Mouse (Mus musculus) erythroblast, embryonic 14.5 days (primary cell): ENCODE measurements around the gene Atp9a. TPM values are rescaled to one million over a fixed set of nuclear protein-coding genes. Genes with fewer than 3 reads are reported as not detected.

Experiments used
- H3K27me3 ChIP-seq: 2 replicates; pipeline ENCODE4 v1.6.1; 2012; ENCODE audit warnings: inconsistent platforms; ENCODE audit not compliant: control insufficient read depth
- H3K36me3 ChIP-seq: 2 replicates; pipeline ENCODE4 v1.6.1; 2012; ENCODE audit warnings: mild to moderate bottlenecking, inconsistent platforms; ENCODE audit not compliant: control insufficient read depth
- H3K4me1 ChIP-seq: 2 replicates; pipeline ENCODE4 v1.6.1; 2012; ENCODE audit warnings: inconsistent platforms; ENCODE audit not compliant: control insufficient read depth
- H3K4me3 ChIP-seq: replicated peaks from 2 replicates; pipeline ENCODE3; 2012; ENCODE audit warnings: moderate library complexity, mild to moderate bottlenecking, inconsistent platforms
- H3K9me3 ChIP-seq: 2 replicates; pipeline ENCODE4 v1.6.1; 2012; ENCODE audit warnings: low read length, inconsistent platforms, mixed read lengths; ENCODE audit not compliant: control insufficient read depth
- GATA1 ChIP-seq: IDR thresholded peaks from 2 replicates; pipeline ENCODE4 v1.6.1; 2012; ENCODE audit warnings: low read length, inconsistent platforms, mixed read lengths
- TAL1 ChIP-seq: IDR thresholded peaks from 3 replicates; pipeline ENCODE4 v1.6.1; 2012; ENCODE audit warnings: low read length, inconsistent platforms, mixed read lengths
- polyA plus RNA-seq: library from polyadenylated mRNA; stranded (reverse); fragments of >175 nt; gene quantifications from 2 replicates; pipeline ENCODE4 v1.2.3, GENCODE M21; 2012

Atp9a gene
- polyA plus RNA-seq, 1 experiment: 0.03 TPM

DNA sequence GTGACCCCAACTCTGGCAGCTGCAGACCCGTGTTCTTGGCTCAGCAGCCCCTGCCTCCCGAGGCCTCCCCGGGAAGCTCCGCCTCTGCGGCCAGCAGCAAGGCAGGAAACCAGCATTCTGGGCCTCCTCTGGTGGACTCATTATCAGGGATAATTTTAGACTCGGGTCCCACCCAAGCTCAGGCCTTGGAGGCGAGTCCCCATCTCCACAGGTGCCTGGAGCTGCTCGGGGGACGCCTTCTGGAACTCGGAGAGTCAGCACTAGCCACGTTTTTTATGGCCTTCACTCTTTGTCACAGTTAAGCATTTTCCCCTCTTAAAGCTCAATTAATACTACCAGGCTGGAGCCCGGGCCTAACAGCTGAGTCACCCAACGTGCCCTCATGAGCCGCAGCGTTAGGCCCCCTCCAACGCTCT lies 137.5 kb downstream of the Atp9a start:
- TF ChIP-seq TAL1 (no peak), GATA1 (no peak)
- H3K27me3 ChIP-seq: peaks cover 37% of the 10 kb centered on the region

DNA sequence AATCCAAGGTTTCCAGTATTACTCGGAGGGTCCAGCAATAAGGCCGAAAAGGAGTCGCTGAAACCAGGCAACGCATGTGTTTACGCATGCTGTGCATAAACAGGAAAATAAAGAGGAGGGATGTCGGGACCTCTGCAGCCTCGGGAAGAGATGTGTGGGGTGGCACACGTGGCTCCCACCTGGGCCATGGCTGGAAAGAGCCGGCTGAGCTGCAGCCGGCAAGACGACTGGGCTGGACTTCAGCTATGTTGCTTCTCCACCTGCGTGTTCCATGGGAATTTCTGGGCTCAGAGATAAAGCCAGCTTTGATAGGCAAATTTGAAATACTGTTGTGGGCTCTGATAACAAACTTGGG lies 139.8 kb downstream of the Atp9a start:
- H3K9me3 ChIP-seq: peaks cover 2% of the 10 kb centered on the region; the same call in 1 of the 2 replicates
- H3K27me3 ChIP-seq: peaks cover 46% of the 10 kb centered on the region
- no peak overlapping the region for H3K4me3 ChIP-seq
- TF ChIP-seq GATA1 (no peak), TAL1 (no peak)
- H3K4me1 ChIP-seq: no peaks in the 10 kb centered on the region
- H3K36me3 ChIP-seq: no peaks in the 10 kb centered on the region

More for the DNA sequence above, 137.5 kb downstream of the Atp9a start:
- H3K4me3 ChIP-seq: no peak overlapping the region
- H3K36me3 ChIP-seq: no peaks in the 10 kb centered on the region
- H3K9me3 ChIP-seq: peaks cover 2% of the 10 kb centered on the region; the same call in 1 of the 2 replicates
- no peaks in the 10 kb centered on the region for H3K4me1 ChIP-seq

DNA sequence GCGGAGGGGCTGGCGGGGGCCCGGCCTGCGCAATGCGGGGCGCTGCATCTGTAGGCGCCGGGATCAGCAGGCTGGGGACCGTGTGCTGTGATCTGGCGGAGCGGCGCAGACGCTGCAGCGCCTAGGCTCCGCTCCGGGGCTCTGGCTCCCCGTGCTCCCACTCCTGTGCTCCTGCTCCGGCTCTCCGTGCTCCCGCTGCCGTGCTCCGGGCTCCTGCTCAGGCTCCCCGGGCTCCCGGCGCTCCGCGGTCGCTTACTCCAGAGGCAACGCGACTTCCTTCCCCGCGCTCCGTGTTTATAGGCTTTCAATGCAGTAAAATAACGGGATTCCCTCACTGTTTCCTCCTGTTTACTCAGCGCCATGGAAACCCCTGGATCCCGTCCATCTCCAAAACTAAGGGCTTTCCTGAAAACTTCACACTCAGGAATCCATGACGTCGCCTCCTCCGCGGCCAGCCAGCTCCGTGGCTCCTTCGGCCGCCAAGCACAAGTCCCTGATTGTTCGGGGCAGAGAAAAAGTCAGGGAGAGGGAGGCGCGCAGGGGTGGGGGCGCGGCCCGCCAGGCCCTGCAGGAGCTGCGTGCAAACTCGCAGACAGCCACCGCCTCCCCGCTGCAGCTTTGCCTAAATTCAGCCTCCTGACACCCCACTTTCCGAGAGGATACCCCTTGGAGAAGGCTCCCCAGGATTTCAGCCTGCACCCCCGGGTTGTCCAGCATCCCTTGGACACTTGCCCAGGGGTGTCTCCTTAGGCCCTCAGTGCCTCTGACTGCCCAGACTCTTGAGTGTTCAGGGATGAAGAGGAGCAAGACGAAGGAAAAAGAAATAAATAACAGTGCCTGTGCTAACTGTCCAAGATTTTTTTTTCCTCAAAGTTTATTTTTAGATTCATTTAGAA lies 140.5 kb downstream of the Atp9a start, which contains the start of gene Nfatc2:
Gene Nfatc2, minus strand, starts transcription at position 167 of the 896 bp plus-strand sequence.
- H3K4me3 ChIP-seq: no peak within 1 kb of the TSS
- H3K9me3 ChIP-seq: peaks cover 2% of the 10 kb centered on the region; the same call in 1 of the 2 replicates
- H3K4me1 ChIP-seq: no peaks in the 10 kb centered on the region
- no peaks in the 10 kb centered on the region for H3K36me3 ChIP-seq
- H3K27me3 ChIP-seq: peaks cover 46% of the 10 kb centered on the region
- TF ChIP-seq GATA1 (no peak), TAL1 (no peak)

- Histone ChIP-seq H3K4me1 (no peaks in the 10 kb centered on the region), H3K27me3 (peaks cover 46% of the 10 kb centered on the region), H3K36me3 (no peaks in the 10 kb centered on the region), H3K9me3 (peaks cover 2% of the 10 kb centered on the region; the same call in 1 of the 2 replicates), H3K4me3 (no peak overlapping the region)
- TF ChIP-seq TAL1 (no peak), GATA1 (no peak)
These were observed 141.3 kb downstream of the Atp9a start for GRCm38 (mm10) chr2:168600750-168601490.

DNA sequence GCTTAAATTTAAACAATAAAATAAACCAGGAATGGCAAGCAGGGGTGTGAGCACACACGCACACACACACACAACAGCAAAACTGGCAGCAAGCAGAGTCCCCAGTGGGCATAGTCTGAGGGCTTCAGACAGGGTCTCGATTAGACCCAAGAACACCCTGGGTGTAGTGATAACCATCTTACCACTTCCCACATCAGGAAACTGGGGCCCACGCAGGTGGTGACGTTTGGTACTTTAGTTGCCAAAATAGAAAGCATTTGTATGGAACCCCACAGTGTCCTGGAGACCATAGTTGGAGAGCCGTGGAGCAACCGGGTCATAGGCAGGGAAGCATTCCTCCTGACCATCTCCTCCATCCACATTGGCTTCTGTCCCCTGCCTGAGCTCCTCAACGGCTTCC lies 146.5 kb downstream of the Atp9a start:
- TF ChIP-seq GATA1 (no peak), TAL1 (no peak)
- Histone ChIP-seq H3K4me3 (no peak overlapping the region), H3K9me3 (no peaks in the 10 kb centered on the region), H3K4me1 (peaks cover 5% of the 10 kb centered on the region), H3K36me3 (no peaks in the 10 kb centered on the region), H3K27me3 (peaks cover 23% of the 10 kb centered on the region)

GRCm38 (mm10) chr2:168593676-168594075 lies 148.5 kb downstream of the Atp9a start:
- TF ChIP-seq GATA1 (no peak), TAL1 (no peak)
- no peak overlapping the region for H3K4me3 ChIP-seq
- H3K4me1 ChIP-seq: peaks cover 14% of the 10 kb centered on the region
- peaks cover 28% of the 10 kb centered on the region for H3K27me3 ChIP-seq
- no peaks in the 10 kb centered on the region for H3K36me3 ChIP-seq
- H3K9me3 ChIP-seq: no peaks in the 10 kb centered on the region

DNA sequence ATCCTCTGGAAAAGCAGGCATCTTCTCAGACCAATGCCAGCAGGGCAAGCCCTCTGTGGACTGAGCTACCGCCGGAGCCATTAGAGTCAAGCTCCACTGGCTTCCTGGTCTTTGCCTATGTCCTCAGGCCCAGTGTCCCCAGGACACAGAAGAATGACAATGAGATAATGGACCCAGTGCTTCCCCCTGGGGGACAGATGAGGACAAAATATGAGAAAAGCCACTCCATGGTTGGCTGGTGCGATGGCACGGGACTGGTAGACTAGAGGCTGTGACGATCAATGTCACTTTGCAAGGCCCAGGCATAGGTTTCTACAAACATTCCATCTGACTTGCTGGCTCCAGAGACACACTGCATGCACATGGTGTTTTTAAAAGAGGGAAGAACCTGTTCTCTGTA lies 149.2 kb downstream of the Atp9a start:
- Histone ChIP-seq H3K4me3 (no peak overlapping the region), H3K4me1 (peaks cover 14% of the 10 kb centered on the region), H3K9me3 (no peaks in the 10 kb centered on the region), H3K27me3 (peaks cover 26% of the 10 kb centered on the region), H3K36me3 (no peaks in the 10 kb centered on the region)
- TF ChIP-seq GATA1 (no peak), TAL1 (no peak)

DNA sequence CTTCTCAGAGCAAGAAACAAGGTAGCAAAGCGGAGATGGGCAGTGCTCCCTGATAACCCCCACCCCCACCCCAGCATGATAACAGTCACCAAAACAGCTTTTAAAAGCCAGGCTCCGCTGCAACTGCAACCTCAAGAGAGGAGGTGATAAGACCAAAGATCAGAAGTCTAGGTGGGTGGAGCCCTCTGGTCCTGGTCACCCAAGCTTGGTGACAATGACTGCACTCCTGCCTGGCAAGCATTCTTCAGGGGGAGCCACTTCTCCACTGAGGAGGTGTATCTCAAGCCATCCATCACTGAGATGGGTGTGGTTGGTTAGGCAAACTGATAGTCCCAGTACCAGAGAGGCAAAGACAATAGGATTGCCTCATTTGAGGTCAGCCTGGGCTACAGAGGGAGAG lies 151.1 kb downstream of the Atp9a start:
- H3K9me3 ChIP-seq: no peaks in the 10 kb centered on the region
- peaks cover 29% of the 10 kb centered on the region for H3K27me3 ChIP-seq
- no peaks in the 10 kb centered on the region for H3K36me3 ChIP-seq
- no peak overlapping the region for H3K4me3 ChIP-seq
- peaks cover 14% of the 10 kb centered on the region for H3K4me1 ChIP-seq
- TF ChIP-seq TAL1 (no peak), GATA1 (no peak)

GRCm38 (mm10) chr2:168590556-168590955 lies 151.7 kb downstream of the Atp9a start:
- peaks cover 14% of the 10 kb centered on the region for H3K4me1 ChIP-seq
- peaks cover 29% of the 10 kb centered on the region for H3K27me3 ChIP-seq
- TF ChIP-seq TAL1: no peak
- H3K9me3 ChIP-seq: no peaks in the 10 kb centered on the region
- no peak overlapping the region for H3K4me3 ChIP-seq
- no peaks in the 10 kb centered on the region for H3K36me3 ChIP-seq
